Mouse (Mus musculus) hindlimb bud, embryonic 11.5 days (tissue): ENCODE measurements around the gene Cckbr.
A peak's percentile ranks its signal among the peaks of the same experiment; 100 is the strongest.

Source experiments
- DNase-seq: peaks from one replicate; pipeline ENCODE4 v3.0.0-alpha.2; 2012; ENCODE audit warnings: low read depth, low spot score; ENCODE audit errors: extremely low spot score

Cckbr gene

DNA sequence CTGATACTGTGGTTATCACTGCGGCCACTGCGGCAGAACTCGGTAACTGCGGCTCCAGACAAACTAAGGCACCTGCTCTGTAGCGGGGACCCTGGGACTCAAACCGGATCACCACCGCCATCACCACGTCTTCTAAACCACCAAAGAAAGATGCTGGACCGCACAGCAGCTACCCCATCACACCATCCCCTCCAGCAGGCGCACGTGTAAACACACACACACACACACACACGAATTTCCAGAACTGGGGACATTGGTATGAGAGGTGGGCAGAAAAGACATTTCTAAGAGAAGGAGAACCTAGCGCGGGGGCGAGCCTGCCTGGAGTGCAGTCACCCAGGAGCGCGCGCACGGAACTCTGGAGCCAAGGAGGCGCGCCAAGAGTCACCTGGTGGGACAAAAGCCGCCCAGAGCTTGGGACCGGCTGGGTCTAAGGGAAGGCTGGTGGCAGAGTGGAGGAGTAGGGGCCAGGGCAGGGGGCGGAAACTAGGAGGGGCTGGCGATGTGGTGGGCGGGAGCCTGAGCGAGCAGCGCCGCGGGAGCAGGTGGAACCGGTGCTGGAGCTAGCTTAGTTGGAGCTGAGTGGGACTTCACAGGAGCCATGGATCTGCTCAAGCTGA lies at the start of gene Cckbr:
Gene Cckbr (plus strand): TSS at position 308 of the 620 bp plus-strand sequence.
- no peak for DNase-seq

DNA sequence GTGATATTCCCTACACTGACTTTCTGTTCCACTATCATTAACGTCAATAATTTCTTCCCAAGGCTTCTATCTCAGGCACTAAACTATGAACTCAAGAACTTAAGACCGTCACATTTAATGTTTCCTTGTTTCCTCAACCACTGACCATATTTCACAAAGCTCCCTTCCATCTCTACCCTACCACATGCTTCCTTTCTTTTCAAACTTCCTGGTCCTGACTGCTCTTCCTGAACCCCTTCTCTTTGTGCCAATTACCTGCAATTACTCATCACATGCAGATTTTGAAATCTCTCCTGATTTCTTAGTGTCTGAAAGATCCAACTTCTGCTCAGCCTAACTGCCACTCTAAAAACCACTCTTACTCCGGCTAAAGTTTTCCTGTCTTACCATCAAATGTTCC lies 45.2 kb upstream of the Cckbr start:
- DNase-seq: no peak

DNA sequence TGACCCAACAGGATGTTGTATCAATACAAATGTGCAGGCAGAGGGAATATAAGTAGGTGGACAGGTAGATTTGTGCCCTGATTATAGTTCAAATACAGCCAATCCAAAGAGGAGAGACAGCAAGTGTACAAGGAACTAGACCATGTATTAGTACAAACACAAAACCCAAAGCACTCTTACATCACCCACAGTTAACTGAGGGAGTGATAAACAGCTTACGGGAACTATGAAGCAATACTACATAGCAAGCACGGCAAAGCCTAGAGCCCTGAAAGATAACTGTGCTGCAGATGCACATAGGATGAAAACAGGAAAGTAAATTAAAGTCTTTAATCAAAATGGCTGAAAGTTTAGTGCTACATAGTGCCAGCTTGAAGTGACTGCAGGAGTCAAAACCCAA lies 37.8 kb upstream of the Cckbr start:
- DNase-seq: no peak

DNA sequence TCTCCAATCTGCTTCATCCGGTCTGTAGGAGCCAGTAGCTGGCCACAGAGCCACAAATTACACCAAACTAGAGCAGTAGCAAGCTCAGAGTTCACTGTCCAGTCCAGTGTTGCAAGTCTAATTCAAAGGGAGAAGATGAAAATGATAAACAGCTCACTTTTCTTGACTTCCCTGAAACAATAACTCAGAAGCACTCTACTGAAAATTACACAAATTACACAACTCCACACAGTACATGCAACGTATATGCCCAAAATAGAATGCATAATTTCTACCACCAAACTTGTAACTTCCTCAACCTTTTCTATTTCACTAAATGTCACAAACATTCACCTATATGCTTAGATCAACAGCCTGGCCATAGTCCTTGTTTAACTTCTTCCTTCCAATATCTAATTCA lies 35.3 kb upstream of the Cckbr start:
- no peak for DNase-seq

DNA sequence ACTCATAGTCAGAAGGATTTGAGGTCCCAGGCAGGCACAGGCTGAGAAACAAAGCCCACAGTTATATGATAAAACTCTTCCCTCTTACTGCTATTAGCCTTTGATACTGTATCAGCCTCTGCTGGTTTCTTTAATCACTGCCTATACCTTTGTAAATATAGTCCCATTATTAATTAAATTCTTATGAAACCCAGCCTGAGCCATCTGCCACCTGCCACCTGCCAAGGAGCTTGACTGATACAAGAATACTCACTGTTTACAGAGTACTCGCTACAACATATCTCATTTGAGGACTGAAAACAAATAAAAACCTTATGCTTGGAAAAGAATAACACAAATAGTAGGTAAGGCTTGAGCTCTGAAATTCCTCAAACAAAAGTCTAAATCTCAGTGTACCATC lies 30.9 kb upstream of the Cckbr start:
- DNase-seq: no peak

DNA sequence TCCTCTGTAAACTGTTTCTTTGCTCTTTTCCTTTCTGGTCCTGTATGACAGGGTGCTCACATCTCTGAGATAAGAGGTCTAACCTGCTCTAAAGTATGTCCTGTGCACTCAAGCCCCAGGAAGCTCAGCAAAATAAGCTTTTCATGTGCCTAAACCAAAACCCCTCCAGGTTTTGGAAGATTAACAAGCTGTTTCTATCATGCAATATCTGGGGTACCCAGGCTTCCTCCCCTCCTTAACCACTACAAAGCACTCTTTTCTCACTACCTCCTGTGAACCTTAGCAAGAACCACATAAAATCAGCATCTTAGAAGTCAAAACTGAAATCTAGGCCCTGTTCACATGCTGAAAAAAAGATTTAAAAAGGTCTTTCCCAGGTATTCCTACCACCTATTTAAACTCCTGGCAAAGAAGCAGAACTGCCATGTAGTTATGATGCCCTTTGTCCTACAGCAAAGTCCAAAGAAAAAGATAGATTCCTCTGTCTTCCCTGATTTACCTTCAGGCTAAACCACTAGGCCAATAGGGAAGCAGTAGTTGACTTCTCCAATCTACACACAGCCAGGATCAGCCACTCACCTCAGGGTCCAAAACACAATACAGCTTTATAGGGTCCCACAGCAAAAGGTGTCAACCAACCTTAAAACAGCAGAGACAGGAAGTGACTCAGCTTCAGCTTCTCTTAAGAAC lies 30.3 kb upstream of the Cckbr start:
- DNase-seq: no peak

DNA sequence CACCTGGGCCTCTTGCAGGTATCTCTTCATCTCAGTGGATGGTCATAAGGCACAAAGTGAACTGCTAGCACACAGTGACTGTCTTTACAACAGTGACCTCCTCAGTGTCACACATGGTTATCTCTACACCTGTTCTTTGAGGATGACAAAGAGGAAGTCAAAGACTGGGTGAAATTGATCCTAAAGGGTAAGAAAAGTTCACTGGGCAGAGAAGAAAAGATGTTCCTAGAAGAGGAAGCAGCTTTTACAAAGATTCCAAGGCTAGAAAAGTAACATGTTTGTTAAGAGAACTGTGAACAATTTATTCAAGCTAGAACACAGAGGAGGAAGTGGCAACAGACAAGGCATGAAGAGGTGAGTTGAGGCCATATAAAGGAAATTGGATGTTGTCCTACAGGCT lies 29.4 kb upstream of the Cckbr start:
- no peak for DNase-seq

DNA sequence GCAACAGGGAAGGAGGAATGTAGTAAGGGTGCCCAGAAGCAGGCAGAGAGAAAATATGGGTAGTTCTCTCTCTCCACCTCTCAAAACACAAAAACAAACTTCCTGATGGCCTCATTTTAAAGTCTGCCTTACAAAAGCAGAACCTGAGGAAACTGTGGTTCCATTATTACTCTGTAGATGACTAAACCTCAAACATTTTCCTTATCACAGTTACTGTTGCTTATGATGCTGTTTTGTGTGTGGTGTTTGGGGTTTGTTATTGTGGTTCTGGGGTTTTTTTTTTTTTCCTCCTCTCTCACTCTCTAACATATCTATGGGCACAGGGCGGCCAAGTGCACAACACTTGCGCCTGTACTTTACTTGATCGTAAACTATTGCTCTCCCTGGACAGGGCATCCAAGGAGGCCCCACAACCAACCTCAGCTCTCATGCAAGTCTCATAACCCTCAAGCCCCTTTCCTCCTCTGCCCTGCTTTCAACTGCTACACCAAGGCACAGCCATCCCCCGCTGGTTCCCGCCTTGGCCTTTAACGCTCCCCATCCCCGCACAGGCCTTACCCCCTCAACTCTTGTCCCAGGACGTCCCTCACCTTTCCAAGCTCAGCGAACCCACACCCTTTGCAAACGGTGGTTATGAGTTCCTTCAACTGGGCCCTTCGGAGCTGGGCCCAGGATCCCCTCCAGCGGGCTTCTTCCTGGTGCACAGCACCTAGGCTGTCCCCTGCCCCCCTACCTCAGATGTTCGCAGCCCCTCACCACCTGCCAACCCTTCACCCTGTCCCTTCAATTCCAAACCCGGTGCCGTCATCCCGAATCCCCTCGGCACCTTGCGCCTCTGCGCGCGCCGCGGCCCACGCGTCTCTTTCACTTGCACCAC lies 26.2 kb upstream of the Cckbr start:
- peak; percentile 2 for DNase-seq

DNA sequence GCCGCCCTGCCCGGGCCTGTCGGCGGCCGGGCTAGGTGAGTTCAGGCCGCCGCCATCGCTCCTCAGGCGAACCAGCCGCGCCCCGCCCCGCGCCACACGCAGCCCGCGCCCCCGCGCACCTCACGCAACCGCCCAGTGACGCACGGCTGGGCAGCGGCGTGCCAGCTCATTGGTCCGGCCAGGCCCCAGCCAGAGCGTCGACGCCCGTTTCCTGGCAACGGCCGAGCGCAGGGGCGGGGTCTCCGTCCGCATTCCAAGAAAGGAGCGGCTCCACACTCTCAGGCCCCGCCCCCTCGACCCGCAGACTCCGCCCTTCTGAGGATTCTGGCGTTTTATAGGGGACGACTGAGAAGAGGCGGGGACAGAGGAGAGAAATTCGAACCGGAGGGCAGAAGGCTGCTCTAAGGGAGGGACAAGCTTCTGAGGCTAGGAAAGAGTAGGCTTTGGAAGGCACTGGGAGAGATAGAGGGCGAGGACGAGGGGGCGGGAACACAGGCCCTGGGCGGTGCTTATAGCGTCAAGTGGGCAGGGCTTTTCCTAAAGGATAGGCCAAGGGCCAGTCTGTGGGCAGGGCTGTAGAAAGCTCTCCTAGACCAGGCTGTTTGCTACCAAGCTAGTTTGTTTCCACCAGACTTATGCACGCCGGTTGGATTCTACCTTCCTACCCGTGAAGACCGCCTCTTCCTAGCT lies 25.5 kb upstream of the Cckbr start, which contains the start of gene Fam160a2:
Gene Fam160a2 (minus strand): TSS at position 120 of the 690 bp plus-strand sequence.
- peak; percentile 93 for DNase-seq

DNA sequence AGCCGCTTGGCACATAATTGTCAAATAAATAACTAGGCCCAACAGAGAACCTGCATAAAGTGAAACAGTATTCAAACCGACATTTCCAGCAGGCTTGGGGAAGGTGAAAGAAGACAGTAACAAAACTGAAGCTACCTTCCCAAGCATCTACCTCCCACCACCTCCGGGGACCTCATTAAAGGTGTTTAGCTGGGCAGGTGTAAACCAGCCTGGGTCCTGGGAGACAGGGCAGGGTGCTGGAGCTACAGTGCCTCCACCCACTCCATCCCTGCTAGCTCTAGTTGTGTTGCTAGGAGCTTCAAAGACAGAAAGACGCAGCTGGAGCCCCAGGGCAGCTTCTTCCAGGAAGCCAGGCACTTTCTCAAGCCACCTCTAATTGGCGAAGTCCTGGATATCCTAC lies 21.3 kb upstream of the Cckbr start, which contains the start of gene Cnga4:
Gene Cnga4 (plus strand): TSS at position 301 of the 400 bp plus-strand sequence.
- DNase-seq: no peak

DNA sequence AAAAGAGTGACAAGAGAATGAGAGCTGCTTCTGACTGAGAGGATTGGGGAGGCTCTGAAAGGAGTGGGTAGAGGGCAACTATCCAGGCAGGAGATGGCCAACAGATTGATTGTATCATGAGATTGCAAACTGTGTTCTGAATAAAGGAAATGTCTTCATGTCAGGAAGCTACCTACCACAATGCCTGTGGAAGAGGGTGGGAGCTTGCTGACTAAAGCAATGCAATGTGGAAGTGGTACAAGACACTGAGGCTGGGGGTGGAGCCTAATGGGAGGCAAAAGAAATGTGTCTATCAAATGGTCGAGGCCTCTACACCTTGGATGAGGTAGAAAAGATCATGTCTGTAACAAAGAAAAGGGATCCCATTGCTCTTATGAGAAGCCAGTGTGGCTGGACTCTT lies 19.2 kb upstream of the Cckbr start:
- no peak for DNase-seq

DNA sequence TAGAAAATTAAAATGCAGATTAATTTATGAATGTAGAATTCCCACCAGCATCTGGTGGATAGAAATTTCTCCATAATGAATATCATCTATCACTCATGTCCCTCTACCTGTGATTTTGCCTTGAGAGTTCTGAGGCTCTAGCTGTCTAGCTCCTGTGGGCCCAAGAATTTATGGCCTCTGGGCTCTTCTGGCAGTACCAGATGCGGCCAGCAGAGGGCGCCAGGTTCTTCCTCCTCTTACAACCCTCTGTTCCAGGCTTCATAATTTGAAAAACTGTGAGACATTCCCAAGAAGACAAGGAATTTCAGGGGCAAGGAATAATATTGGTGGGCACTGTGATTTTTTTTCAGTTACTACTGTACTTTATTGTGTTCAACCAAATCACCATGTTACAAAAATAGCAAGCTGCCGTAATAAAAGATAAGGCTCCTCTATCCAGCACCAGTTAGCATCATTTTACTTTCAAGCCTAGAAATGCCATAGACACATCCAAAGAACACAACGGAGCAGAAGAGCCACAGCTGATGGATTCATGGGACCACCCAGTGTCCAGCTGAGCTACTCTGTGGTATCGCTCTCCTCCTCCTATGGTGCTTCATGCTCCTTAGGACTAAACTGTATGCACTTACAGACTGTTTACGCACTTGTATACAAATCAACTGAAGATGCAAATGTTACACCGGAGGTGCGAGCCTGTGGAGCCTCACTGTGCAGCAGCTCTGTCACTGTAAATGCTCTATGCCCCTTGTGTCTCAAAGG lies 13.5 kb upstream of the Cckbr start:
- peak; percentile 37 for DNase-seq

DNA sequence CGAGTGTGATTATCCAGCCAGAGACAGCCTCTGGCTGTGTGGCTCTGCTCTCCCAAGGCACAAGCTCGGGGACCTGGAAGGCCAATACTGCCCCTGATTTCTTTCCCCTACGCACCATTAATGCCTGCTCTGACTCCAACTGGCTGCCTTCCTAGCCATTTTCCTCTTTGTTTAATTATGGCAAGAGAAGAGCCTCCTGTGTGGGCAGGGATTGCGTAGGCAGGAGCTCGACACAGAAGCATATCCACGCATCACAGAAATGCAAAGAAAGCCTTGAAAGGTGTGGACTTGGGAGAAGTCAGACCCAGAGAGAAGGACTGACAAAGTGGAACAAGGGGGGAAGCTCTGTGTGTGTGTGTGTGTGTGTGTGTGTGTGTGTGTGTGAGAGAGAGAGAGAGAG lies 11.1 kb upstream of the Cckbr start:
- DNase-seq: no peak

DNA sequence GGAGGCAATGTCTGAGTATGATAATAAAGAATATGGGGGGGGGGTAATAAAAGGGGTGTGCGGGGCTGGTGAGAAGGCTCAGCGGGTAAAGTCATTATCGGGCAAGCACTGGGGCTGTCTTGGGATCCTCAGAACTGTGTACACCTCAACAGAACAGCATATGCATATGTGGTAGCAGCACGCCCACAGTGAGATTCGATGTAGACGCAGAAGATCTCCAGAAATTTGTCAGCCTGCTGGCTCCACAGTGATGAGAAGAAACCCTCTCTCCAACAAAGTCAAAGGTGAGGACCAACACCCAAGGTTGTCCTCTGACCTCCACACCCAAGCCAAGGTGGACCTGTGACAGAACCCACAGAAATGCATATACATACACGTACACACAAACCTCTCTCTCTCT lies 9.0 kb upstream of the Cckbr start:
- no peak for DNase-seq

DNA sequence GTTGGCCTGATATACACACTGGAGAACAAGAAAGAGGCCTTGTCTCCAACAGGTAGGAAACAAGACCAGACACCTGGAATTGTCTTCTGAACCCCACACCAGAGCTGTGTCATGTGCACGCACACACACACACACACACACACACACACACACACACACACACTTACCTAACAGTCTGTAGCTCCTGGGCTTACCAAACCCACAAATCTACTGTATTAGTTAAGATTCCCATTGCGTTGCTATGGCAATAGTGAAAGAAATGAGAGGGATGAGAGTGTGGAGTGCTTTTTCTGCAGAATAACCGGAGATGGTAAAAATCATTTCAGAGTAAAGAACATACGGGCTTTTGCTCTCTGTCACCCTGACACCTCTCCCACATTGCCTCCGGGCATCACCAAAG lies 7.4 kb upstream of the Cckbr start:
- DNase-seq: no peak

DNA sequence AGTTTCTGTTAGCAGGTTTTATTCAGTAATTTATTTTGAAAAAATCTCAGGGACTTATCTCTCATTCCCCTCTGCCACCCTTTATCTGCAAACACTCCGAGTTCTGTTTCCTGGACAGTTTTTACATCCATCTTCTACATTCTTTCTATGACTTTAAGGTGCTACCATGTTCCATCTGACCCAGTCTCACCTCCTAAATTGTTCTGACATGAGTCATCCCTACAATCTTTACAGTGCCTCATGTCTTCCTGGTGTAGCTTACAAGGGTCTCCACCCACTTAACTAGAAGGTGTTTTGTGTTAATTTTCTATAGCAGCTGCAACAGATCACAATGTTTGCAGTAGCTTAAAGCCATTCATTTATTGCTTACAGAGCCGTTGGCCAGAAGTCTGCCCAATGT lies 4.6 kb upstream of the Cckbr start:
- DNase-seq: no peak

DNA sequence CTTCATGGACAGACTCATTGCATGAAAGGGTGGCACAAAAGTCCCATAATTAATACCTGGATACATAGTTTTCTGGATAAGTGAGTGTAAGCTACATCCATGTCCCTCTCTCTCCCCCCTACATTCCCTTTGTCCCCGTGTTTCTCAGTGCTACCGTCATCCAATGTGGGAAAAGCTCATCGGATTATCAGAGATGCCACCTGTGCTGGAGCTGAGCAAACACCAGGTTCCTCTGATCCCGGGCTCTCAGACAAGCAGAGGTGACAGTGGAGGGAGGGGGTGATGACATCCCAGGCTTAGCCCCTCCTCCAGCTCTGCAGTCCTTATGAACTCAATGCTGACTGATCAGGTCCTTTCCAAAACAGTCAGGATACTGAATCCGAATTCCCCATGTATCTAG lies 1.2 kb upstream of the Cckbr start:
- no peak for DNase-seq

DNA sequence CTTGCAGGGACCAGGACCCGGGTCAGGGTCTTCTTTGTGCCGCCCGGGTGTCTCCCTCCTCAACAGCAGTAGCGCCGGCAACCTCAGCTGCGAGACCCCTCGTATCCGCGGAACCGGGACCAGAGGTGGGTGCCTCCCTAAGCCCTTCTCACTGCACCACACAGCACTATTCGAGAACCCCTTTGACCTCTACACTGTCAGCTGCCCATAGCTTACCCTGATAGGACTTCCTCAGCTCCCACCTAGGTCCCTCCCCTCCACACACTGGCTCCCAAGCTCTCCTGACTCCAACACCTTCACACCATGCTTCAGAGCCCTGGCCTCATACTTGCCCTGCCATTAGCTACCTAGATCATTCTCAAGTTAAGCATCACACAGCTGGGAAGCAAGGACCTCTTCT lies 520 bp downstream of the Cckbr start:
- no peak for DNase-seq

DNA sequence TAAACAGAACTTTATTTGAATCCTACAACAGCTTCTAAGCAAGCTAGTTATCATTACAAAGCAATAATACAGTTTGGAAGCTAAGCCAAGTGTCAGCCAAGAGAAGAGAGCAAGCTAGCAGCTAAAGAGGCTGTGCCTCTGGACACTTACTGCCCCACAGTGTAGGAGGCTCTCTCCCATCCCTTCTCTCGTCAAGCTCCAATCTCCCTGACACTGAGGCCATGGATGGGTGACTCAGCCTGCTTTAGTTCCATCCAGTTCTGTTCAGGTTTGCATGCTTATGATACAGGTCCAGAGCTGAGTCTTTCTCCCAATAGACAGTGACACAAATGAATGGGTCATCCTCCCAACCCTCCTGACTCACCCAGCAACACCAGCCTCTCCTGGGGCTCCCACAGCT lies 6.5 kb downstream of the Cckbr start:
- no peak for DNase-seq

DNA sequence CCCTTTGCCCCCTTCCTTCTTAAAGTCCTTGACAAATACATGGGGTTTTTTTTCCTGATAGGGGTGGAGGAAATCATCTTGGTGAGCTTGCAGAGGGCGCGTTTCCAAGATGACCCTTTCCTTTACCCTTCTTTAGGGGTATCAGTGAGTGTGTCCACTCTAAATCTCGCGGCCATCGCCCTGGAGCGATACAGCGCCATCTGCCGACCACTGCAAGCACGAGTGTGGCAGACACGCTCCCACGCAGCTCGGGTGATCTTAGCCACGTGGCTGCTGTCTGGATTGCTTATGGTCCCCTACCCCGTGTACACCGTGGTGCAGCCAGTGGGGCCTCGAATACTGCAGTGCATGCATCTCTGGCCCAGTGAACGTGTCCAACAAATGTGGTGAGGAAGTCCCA lies 8.3 kb downstream of the Cckbr start:
- no peak for DNase-seq

DNA sequence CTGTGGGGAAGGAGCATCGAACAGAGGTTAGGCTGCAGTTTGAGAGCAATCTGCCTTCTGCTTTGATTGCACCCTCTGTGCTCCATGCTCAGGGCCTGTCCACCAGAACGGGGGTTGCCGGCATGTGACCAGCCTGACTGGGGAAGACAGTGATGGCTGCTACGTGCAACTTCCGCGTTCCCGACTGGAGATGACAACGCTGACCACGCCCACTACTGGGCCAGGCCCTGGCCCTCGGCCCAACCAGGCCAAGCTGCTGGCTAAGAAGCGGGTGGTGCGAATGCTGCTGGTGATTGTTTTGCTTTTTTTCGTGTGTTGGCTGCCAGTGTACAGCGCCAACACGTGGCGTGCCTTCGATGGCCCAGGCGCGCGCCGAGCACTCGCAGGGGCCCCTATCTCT lies 9.3 kb downstream of the Cckbr start:
- no peak for DNase-seq
